Mouse (Mus musculus) hindbrain, embryonic 13.5 days (tissue): ENCODE results near the gene Aars. TPM values are rescaled to one million over a fixed set of nuclear protein-coding genes. Genes with fewer than 3 reads are reported as not detected.
"Not testable (repeated sequence)": the region's sequence is repeated elsewhere in the genome, so short reads cannot be mapped to it uniquely, and the experiment has no call there.

Source experiments
- ATAC-seq: fragments of 200-750 bp; cut with Nextera tagmentation; 2 replicates; pipeline ENCODE4 v1.8.0; 2017; ENCODE audit warnings: moderate TSS enrichment; ENCODE audit not compliant: low FRiP score
- H3K27ac ChIP-seq: fragments of 300-500 bp; sonication (generic); 2 replicates; pipeline ENCODE4 v1.5.1; 2015; ENCODE audit warnings: inconsistent platforms, mild to moderate bottlenecking, moderate library complexity
- H3K27me3 ChIP-seq: fragments of 300-500 bp; sonication (generic); 2 replicates; pipeline ENCODE4 v1.6.1; 2015; ENCODE audit warnings: mild to moderate bottlenecking, inconsistent platforms
- H3K36me3 ChIP-seq: fragments of 300-500 bp; sonication (generic); 2 replicates; pipeline ENCODE4 v1.6.1; 2015; ENCODE audit warnings: mild to moderate bottlenecking, inconsistent platforms
- H3K4me1 ChIP-seq: fragments of 300-500 bp; sonication (generic); replicated peaks from 2 replicates; pipeline ENCODE4 v1.6.1; 2015; ENCODE audit warnings: inconsistent platforms
- H3K4me2 ChIP-seq: fragments of 300-500 bp; sonication (generic); 2 replicates; pipeline ENCODE4 v1.6.1; 2015; ENCODE audit warnings: inconsistent platforms, mild to moderate bottlenecking, moderate library complexity
- H3K4me3 ChIP-seq: fragments of 300-500 bp; sonication (generic); 2 replicates; pipeline ENCODE4 v1.5.1; 2015; ENCODE audit warnings: mild to moderate bottlenecking, inconsistent platforms
- H3K9ac ChIP-seq: fragments of 300-500 bp; sonication (generic); 2 replicates; pipeline ENCODE4 v1.6.1; 2015; ENCODE audit warnings: mild to moderate bottlenecking, inconsistent platforms
- H3K9me3 ChIP-seq: fragments of 300-500 bp; sonication (generic); 2 replicates; pipeline ENCODE4 v1.6.1; 2016; ENCODE audit warnings: inconsistent platforms
- WGBS: fragments of 180-500 bp; shearing (Covaris S2); methylation state at CpG from one replicate; pipeline ENCODE4 v1.1.7; 2015; 5-methylcytosine and 5-hydroxymethylcytosine counted together
- microRNA-seq: library from miRNA; unstranded; fragments of <30 nt; microRNA quantifications from one replicate; pipeline ENCODE4, GENCODE M21; 2016
- polyA plus RNA-seq: library from polyadenylated mRNA; unstranded; fragments of >200 nt; fragmentation: Nextera tagmentation; extraction: Ambion mirVana; gene quantifications from 2 replicates; pipeline ENCODE4 v1.2.1, GENCODE M21; 2015

Gene Aars
- polyA plus RNA-seq, 1 experiment from 2014 or later = 67.7 TPM

DNA sequence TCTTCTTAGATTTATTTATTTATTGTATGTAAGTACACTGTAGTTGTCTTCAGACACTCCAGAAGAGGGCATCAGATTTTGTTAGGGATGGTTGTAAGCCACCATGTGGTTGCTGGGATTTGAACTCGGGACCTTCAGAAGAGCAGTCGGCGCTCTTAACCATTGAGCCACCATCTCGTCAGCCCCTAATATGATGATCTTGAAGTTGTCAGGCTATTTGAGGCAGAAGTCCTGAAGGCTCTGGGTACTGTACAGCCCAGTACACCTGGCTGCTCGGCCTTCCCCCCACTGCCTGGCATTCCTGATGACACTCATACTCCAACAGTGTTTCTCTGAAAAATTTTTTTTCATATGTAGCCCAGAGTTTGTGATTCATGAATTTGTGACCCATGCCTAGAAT lies 51.0 kb downstream of the Aars start:
- not testable (repeated sequence) for H3K9ac ChIP-seq, H3K27ac ChIP-seq, ATAC-seq, H3K27me3 ChIP-seq, H3K9me3 ChIP-seq, H3K36me3 ChIP-seq, H3K4me3 ChIP-seq, H3K4me2 ChIP-seq, H3K4me1 ChIP-seq
- 93% methylated on average over 5 of the region's 5 CpGs for WGBS

DNA sequence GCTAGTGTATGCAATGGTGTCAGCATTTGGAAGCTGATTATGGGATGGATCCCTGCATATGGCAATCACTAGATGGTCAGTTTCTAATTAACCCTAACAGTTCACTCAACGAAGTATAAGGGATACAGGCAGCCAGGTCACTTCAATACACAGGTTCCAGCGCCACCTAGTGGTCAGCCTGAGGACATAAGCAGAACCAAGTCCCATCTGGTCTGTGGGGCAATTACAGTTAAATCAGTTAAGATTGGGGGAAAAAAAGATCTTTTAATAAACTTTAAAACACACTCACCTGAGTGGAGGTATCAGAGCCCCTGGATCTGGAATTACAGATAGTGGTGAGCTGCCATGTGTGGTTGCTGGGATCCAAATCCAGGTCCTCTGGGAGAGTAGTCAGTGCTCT lies 57.2 kb downstream of the Aars start:
- 0% methylated on average over 2 of the region's 2 CpGs for WGBS
- Histone ChIP-seq H3K9ac (no peak overlapping the region), H3K4me3 (no peak overlapping the region), H3K27me3 (no peaks in the 10 kb centered on the region), H3K36me3 (no peaks in the 10 kb centered on the region), H3K4me1 (peaks cover 7% of the 10 kb centered on the region), H3K4me2 (no peak overlapping the region), H3K9me3 (no peaks in the 10 kb centered on the region), H3K27ac (no peak overlapping the region)
- no peak for ATAC-seq

DNA sequence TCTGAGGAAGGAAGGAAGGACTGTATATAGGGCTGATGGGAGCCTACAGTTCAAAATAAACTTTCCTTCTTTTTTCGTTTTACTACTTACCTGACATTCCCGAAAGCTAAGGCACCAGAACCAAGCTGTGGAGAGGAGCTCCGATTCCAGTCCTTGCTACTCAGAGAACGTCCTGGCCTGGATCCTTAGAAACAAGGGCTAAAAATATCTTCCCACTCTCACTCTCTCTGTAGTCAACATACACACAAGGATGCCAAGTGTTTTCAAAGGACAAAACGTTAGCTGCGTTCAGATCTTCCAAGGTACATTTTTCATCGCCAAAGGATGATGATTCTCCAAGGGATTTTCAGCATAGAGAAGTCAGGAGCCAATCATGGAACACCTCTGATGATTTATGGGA lies 58.8 kb downstream of the Aars start:
- Histone ChIP-seq H3K4me1 (peaks cover 20% of the 10 kb centered on the region), H3K4me3 (no peak overlapping the region), H3K9ac (no peak overlapping the region), H3K9me3 (no peaks in the 10 kb centered on the region), H3K27ac (no peak overlapping the region), H3K36me3 (no peaks in the 10 kb centered on the region), H3K4me2 (no peak overlapping the region), H3K27me3 (no peaks in the 10 kb centered on the region)
- no peak for ATAC-seq
- 85% methylated on average over 7 of the region's 7 CpGs for WGBS

DNA sequence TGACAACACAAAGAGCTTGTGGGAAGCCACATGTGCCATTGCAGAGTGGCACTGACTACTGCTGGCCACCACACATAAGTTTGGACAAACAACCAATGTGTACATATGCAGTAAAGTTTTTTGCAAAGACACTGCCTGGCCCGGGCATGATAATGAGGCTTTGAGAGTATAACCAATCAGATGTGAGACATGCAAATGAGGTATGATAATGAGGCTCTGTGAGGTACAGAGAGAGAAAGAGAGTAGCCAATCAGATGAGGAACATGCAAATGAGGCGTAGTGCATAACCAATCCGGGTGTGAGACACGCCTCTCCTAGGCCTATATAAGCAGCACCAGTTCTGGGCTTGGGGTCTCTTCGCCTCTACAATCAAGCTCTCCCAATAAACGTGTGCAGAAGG lies 59.4 kb downstream of the Aars start, which contains the start of gene Clec18a:
Gene Clec18a (minus strand): TSS at position 101 of the 400 bp plus-strand sequence.
- H3K27ac ChIP-seq, H3K36me3 ChIP-seq, H3K9me3 ChIP-seq, H3K4me2 ChIP-seq, H3K4me3 ChIP-seq, ATAC-seq, H3K9ac ChIP-seq, H3K27me3 ChIP-seq: not testable (repeated sequence)
- WGBS = 91% methylated on average over 6 of the region's 6 CpGs
- peaks cover 20% of the 10 kb centered on the region for H3K4me1 ChIP-seq

DNA sequence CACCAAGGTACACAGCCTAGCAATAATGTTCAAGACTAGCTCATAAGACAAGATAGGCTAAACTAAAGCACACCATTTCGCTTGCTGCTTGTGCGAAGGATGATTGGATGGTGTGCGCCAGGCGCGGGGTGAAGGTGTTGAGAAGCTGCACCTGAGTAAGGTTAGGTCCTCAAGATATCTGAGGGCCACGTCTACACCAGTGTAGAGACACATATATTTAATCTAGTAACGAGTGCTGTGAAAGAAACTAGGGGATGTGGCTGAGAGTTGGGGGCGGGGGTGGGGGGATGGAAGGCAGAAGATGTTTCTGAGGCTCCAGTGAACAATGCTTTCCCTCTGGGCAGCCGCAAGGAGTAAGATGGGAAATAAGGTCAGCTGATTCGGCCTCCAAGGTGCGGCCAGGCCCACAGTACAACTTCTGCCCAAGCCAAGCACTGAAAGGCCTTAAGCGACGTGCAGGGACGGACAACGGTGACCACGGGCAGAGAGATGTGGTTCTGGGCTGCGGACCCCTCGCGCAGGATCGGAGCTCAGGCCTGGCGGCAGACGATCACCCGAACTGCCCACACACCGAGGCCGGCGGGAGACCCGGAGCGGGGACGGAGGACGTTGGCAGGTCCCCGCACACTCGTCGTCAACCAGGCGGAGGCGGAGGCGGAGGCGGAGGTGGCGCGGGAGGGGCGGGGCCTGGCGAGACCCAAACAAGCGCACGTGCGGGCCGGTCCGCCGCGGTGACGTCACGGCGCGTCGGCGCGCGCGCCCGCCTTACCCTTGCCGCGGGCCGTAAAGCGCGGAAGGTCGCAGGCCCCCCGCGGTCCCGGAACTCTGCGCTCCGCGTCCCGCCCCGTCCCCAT lies 61.1 kb downstream of the Aars start, which contains the start of gene Pdpr:
Gene Pdpr (plus strand): TSS at position 766 of the 854 bp plus-strand sequence.
- Histone ChIP-seq H3K4me3 (peak within 1 kb of the TSS; percentile 61), H3K27me3 (no peaks in the 10 kb centered on the region), H3K27ac (peak within 1 kb of the TSS; percentile 84), H3K9me3 (no peaks in the 10 kb centered on the region), H3K4me1 (peaks cover 20% of the 10 kb centered on the region), H3K36me3 (no peaks in the 10 kb centered on the region), H3K4me2 (peak within 1 kb of the TSS; percentile 82), H3K9ac (peak within 1 kb of the TSS; percentile 79)
- peak; percentile 91 for ATAC-seq
- 8% methylated on average over 49 of the region's 72 CpGs for WGBS

DNA sequence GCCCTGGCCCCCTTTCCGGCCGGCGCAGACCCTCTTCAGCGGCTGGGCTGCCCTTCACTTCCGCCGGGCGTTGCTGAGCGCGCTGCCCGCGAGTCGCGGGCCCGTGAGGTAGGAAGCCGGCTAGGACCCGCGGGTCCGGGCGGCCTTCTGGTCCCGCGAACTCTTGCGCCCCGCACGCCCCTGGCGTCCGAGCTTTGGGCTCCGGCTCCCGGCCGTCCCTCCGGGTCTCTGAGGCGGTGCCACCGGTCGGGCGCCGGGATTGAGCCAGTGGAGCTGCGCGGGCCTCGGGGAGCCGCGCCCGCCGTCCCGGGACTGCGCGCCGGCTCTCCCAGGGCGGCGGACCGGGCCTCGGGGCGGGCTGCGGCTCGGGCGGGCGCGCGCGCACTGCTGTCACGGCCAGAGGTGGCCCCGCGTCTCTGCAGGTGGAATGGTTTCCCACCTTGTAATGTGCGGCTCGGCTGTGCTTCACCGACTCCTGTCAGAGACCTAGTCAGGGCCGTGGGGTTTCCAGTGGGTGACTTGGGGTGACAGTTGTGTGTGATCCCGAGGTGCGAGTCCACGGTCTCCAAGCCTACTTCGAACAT lies 61.9 kb downstream of the Aars start:
- Histone ChIP-seq H3K27ac (peak overlapping the region; percentile 40; the same call in 1 of the 2 replicates), H3K4me1 (peaks cover 20% of the 10 kb centered on the region), H3K4me2 (peak overlapping the region; percentile 82), H3K4me3 (peak overlapping the region; percentile 61), H3K9ac (peak overlapping the region; percentile 79)
- peak; percentile 78 for ATAC-seq
- WGBS = under 1% methylated on average over 56 of the region's 69 CpGs
- not testable (repeated sequence) for H3K27me3 ChIP-seq, H3K9me3 ChIP-seq, H3K36me3 ChIP-seq

Small RNAs within 50 kb of the gene (microRNA-seq; reads per million reads assigned to microRNA genes)
- not detected for gene Gm24103
- not detected for gene Mir3473d

Other genes starting within 250 kb of the Aars start
- gene Il34, start 227.2 kb upstream of the Aars start, polyA plus RNA-seq = 2.7 and 2.8 TPM in 2 replicates
- gene Cog4, start 186.5 kb upstream of the Aars start, polyA plus RNA-seq = 71.9 and 77.8 TPM in 2 replicates
- gene Sf3b3, start 186.4 kb upstream of the Aars start, polyA plus RNA-seq = 106 and 109 TPM in 2 replicates
- gene Fuk, start 130.7 kb upstream of the Aars start, polyA plus RNA-seq = 7.5 and 8.4 TPM in 2 replicates
- 21.0 and 23.0 TPM in 2 replicates for gene St3gal2, start 113.2 kb upstream of the Aars start, polyA plus RNA-seq
- gene Ddx19a, start 35.3 kb upstream of the Aars start, polyA plus RNA-seq = 11.5 and 11.6 TPM in 2 replicates
- gene Ddx19b, start 1.4 kb upstream of the Aars start, polyA plus RNA-seq = 7.6 and 7.9 TPM in 2 replicates
- not detected in 2 replicates for gene Exosc6, start 23.2 kb downstream of the Aars start, polyA plus RNA-seq
- gene Clec18a, start 59.3 kb downstream of the Aars start, polyA plus RNA-seq = 0.97 and 1.4 TPM in 2 replicates
- 11.5 and 11.7 TPM in 2 replicates for gene Pdpr, start 61.5 kb downstream of the Aars start, polyA plus RNA-seq
- gene Glg1, start 226.1 kb downstream of the Aars start, polyA plus RNA-seq = 66.7 and 68.6 TPM in 2 replicates